Mouse (Mus musculus) spleen, adult 2 months (tissue): ENCODE data around the gene Olfr372.
"Not testable (repeated sequence)": the region's sequence is repeated elsewhere in the genome, so short reads cannot be mapped to it uniquely, and the experiment has no call there.

Experiments used
- CTCF ChIP-seq: fragments of 200-500 bp; IDR thresholded peaks from 2 replicates; pipeline ENCODE4 v1.5.1; 2011; ENCODE audit warnings: mild to moderate bottlenecking, inconsistent platforms; ENCODE audit not compliant: insufficient read depth, insufficient read length, insufficient replicate concordance; ENCODE audit errors: extremely low read depth
- POLR2A ChIP-seq: fragments of 200-500 bp; IDR thresholded peaks from 2 replicates; pipeline ENCODE4 v1.6.1; 2011; ENCODE audit warnings: low read depth, low read length, inconsistent platforms

DNA sequence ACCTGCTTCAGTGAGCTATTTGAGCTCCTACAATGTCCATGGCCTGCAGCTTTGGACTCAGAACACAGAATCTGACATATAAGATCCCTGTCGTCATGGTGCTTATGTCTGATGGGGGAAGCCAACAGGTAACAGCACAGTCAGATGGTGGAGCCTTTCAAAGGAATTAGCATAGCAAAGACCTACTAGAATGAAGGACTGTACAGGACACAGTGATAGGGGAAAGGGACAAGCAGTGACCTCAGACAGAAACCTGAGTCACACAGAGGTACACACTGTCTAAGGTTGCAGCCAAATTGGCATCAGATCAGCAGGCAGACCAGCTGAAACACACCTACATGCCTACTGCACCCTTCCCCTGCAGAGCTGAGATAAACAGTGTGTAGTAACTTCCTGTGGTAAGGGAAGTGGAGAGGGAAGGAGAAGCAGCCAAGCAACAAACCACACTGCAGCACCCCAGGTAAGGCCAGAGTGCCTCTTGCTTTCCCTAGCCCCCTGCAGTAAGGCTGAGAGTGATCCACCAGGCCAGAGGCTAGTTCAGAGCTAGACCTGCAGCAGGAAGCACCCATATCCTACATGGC is 25.9 kb downstream of the Olfr372 start:
- not testable (repeated sequence) for TF ChIP-seq CTCF, POLR2A
